14 mouse cellular contexts compared by ENCODE assay signal in the genomic region with DNA sequence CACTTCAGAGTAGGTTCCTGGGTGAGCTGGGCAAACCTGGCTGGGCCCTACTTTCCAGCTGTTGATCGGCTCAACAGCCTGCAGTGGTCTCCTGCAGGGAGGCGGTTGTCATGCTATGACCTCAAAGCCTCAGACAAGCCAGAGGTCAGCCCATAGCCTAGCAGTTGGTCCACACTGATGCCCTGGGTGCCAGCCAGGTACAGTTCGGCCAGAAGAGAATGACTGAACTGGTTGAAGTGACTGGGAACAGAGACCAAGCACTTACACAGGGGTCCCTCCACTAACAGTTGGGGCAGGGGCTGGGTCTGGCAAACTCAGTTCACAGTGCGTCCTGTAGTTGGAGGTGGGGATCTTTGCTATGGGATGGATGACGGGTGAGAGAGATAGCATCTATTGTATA.
DNase-seq lines count a peak whose midpoint lies in the region; ATAC-seq lines count a peak whose summit lies in the region.
"Had no signal": no experiment of that assay in that cellular context is flagged by ENCODE, and none has a peak within 500 bp of the region (broad histone marks: within the 10 kb centered on the region; RNA-seq: fewer than 3 reads in every experiment).

No protein-coding gene starts in this region.

- H3K9me3 ChIP-seq in hindbrain, embryonic 10.5 days: no peaks in the 10 kb centered on the region
- no peaks in the 10 kb centered on the region for H3K9me3 ChIP-seq in hindbrain, embryonic 14.5 days (ENCODE audit: control insufficient read depth, low read length)
- no peaks in the 10 kb centered on the region for H3K9me3 ChIP-seq in neural tube, embryonic 15.5 days (replicated peaks)
- H3K9me3 ChIP-seq: liver, embryonic 13.5 days had no signal

- DNase-seq in cerebellum, adult 9-11 months: peak; percentile 54
- no peak for DNase-seq in hindbrain, embryonic 10.5 days (ENCODE audit: low spot score)
- DNase-seq in hindbrain, embryonic 14.5 days (ENCODE audit: low spot score): no peak
- no peak for DNase-seq in neural tube, embryonic 10.5 days (ENCODE audit: extremely low spot score, low spot score)
- no peak for DNase-seq in left cerebral cortex, adult 11 months (ENCODE audit: low spot score)
- DNase-seq: liver, embryonic 13.5 days; spleen, adult 18-20 months; thymus, postnatal 4 days had no signal

- 75% methylated on average over 5 of the region's 5 CpGs for WGBS in hindbrain, embryonic 10.5 days
- 77% methylated on average over 5 of the region's 5 CpGs for WGBS in hindbrain, embryonic 14.5 days
- WGBS in neural tube, embryonic 15.5 days: 79% methylated on average over 5 of the region's 5 CpGs

- no peaks in the 10 kb centered on the region for H3K36me3 ChIP-seq in hindbrain, embryonic 10.5 days
- H3K36me3 ChIP-seq in hindbrain, embryonic 14.5 days (replicated peaks; ENCODE audit: control insufficient read depth, insufficient read depth): no peaks in the 10 kb centered on the region
- no peaks in the 10 kb centered on the region for H3K36me3 ChIP-seq in neural tube, embryonic 15.5 days
- H3K36me3 ChIP-seq: liver, embryonic 13.5 days had no signal

- no peak overlapping the region for H3K4me3 ChIP-seq in hindbrain, embryonic 10.5 days
- H3K4me3 ChIP-seq in hindbrain, embryonic 14.5 days (replicated peaks; ENCODE audit: low read length): no peak overlapping the region
- no peak overlapping the region for H3K4me3 ChIP-seq in neural tube, embryonic 15.5 days (replicated peaks)
- H3K4me3 ChIP-seq: liver, embryonic 13.5 days had no signal

- H3K4me1 ChIP-seq in hindbrain, embryonic 10.5 days (replicated peaks): peaks cover 28% of the 10 kb centered on the region
- H3K4me1 ChIP-seq in hindbrain, embryonic 14.5 days (replicated peaks; ENCODE audit: control insufficient read depth, insufficient read depth, low read length): peaks cover 5% of the 10 kb centered on the region; the same call in 1 of the 2 replicates
- H3K4me1 ChIP-seq in neural tube, embryonic 15.5 days: peaks cover 26% of the 10 kb centered on the region
- H3K4me1 ChIP-seq: liver, embryonic 13.5 days had no signal

- H3K9ac ChIP-seq in hindbrain, embryonic 14.5 days: no peak overlapping the region
- no peak overlapping the region for H3K9ac ChIP-seq in neural tube, embryonic 15.5 days (replicated peaks)
- H3K9ac ChIP-seq: liver, embryonic 13.5 days had no signal

- no peak overlapping the region for H3K4me2 ChIP-seq in hindbrain, embryonic 14.5 days (replicated peaks)
- no peak overlapping the region for H3K4me2 ChIP-seq in neural tube, embryonic 15.5 days
- H3K4me2 ChIP-seq: liver, embryonic 13.5 days had no signal

- H3K27me3 ChIP-seq in hindbrain, embryonic 10.5 days (ENCODE audit: insufficient read depth, poor library complexity, severe bottlenecking): 0 out of 2 replicates have a peak, but pooled peaks cover 3% of the 10 kb centered on the region
- no peaks in the 10 kb centered on the region for H3K27me3 ChIP-seq in hindbrain, embryonic 14.5 days (ENCODE audit: control insufficient read depth, insufficient read depth, low read length)
- H3K27me3 ChIP-seq in neural tube, embryonic 15.5 days (replicated peaks): no peaks in the 10 kb centered on the region
- H3K27me3 ChIP-seq: liver, embryonic 13.5 days had no signal

- ATAC-seq in cerebellum, adult (ENCODE audit: insufficient number of reproducible peaks, low FRiP score, low TSS enrichment): no peak
- ATAC-seq in hindbrain, embryonic 14.5 days (ENCODE audit: low FRiP score): no peak
- no peak for ATAC-seq in neural tube, embryonic 15.5 days (ENCODE audit: low FRiP score)
- no peak for ATAC-seq in erythroblast, adult 5-6 weeks (replicated peaks; ENCODE audit: low FRiP score, poor library complexity, severe bottlenecking)
- ATAC-seq: activated CD4-positive, CD25-positive, alpha-beta regulatory T cell, adult 4 months; intestine, postnatal 0 days had no signal

- peak overlapping the region; percentile 29; the same call in 1 of the 2 replicates for H3K27ac ChIP-seq in hindbrain, embryonic 10.5 days
- no peak overlapping the region for H3K27ac ChIP-seq in hindbrain, embryonic 14.5 days
- H3K27ac ChIP-seq in neural tube, embryonic 15.5 days (replicated peaks): peak overlapping the region; percentile 60; the same call in 1 of the 2 replicates
- H3K27ac ChIP-seq: kidney, postnatal 0 days; liver, embryonic 13.5 days had no signal
